Mouse (Mus musculus) myocyte (in vitro differentiated cells): ENCODE measurements around the gene Auts2.

ENCODE experiments used
- CEBPB ChIP-seq: IDR thresholded peaks from 2 replicates; pipeline ENCODE4 v1.6.1; 2011; ENCODE audit warnings: mild to moderate bottlenecking, moderate library complexity; ENCODE audit not compliant: poor library complexity, insufficient read depth, severe bottlenecking
- E2F4 ChIP-seq: IDR thresholded peaks from one replicate; pipeline ENCODE4 v1.6.1; 2011; ENCODE audit warnings: mild to moderate bottlenecking, control low read depth, moderate library complexity; ENCODE audit not compliant: insufficient read depth
- MYOD1 ChIP-seq, 3 experiments: IDR thresholded peaks; one replicate each; pipeline ENCODE4 v1.6.1; 2011; ENCODE audit warnings: control low read depth in 2 of 3, low read depth in 2 of 3, mild to moderate bottlenecking in 2 of 3, moderate library complexity in 1 of 3; ENCODE audit not compliant: insufficient read length in 2 of 3, control insufficient read depth in 1 of 3
- POLR2A ChIP-seq: IDR thresholded peaks from one replicate; pipeline ENCODE4 v1.6.1; 2011; ENCODE audit warnings: low read depth, mild to moderate bottlenecking, control low read depth, moderate library complexity; ENCODE audit not compliant: insufficient read length
- POLR2AphosphoS2 ChIP-seq: IDR thresholded peaks from one replicate; pipeline ENCODE4 v1.6.1; 2011; ENCODE audit warnings: low read depth, control low read depth; ENCODE audit not compliant: insufficient read length
- REST ChIP-seq: IDR thresholded peaks from one replicate; pipeline ENCODE4 v1.6.1; 2011; ENCODE audit warnings: mild to moderate bottlenecking, control low read depth, moderate library complexity; ENCODE audit not compliant: insufficient read depth, insufficient read length
- SRF ChIP-seq: IDR thresholded peaks from one replicate; pipeline ENCODE4 v1.6.1; 2011; ENCODE audit warnings: low read depth; ENCODE audit not compliant: control insufficient read depth, insufficient read length
- USF1 ChIP-seq: IDR thresholded peaks from one replicate; pipeline ENCODE4 v1.6.1; 2011; ENCODE audit warnings: low read depth, mild to moderate bottlenecking, control low read depth, moderate library complexity

DNA sequence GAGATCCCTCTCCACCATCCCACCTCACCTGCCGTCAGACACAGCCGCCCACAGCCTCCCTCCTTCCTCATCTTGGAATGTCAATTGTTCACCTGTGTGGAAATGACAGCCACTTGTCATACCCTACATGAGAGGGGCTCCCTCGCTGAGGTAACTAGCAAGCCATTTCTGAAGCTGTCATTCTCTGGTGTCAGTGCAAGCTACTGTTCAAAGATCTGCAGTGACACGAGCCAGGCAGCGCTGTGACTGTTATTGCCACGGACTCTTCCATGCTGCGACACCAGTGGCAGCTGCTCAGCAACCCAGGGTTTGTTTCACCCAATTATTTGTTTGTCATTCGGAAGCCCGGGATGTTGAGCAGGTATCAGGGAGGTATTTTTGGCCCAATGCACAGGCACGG lies 1030.5 kb downstream of the Auts2 start:
- TF ChIP-seq REST (no peak), POLR2A (no peak), E2F4 (no peak), USF1 (no peak), POLR2AphosphoS2 (no peak), SRF (no peak), MYOD1 (IDR thresholded peaks at IDR 0.05; ENCODE audit: control insufficient read depth in 1 of 3, insufficient read length in 2 of 3, low read depth in 2 of 3) (no peak), CEBPB (no peak)
